Mouse (Mus musculus): ENCODE data around the gene Rtn4rl1. TPM values are rescaled to one million over a fixed set of nuclear protein-coding genes. Genes with fewer than 3 reads are reported as not detected.

Gene Rtn4rl1
- polyA plus RNA-seq, 1 experiment from 2014 or later, result 12.7 TPM

DNA sequence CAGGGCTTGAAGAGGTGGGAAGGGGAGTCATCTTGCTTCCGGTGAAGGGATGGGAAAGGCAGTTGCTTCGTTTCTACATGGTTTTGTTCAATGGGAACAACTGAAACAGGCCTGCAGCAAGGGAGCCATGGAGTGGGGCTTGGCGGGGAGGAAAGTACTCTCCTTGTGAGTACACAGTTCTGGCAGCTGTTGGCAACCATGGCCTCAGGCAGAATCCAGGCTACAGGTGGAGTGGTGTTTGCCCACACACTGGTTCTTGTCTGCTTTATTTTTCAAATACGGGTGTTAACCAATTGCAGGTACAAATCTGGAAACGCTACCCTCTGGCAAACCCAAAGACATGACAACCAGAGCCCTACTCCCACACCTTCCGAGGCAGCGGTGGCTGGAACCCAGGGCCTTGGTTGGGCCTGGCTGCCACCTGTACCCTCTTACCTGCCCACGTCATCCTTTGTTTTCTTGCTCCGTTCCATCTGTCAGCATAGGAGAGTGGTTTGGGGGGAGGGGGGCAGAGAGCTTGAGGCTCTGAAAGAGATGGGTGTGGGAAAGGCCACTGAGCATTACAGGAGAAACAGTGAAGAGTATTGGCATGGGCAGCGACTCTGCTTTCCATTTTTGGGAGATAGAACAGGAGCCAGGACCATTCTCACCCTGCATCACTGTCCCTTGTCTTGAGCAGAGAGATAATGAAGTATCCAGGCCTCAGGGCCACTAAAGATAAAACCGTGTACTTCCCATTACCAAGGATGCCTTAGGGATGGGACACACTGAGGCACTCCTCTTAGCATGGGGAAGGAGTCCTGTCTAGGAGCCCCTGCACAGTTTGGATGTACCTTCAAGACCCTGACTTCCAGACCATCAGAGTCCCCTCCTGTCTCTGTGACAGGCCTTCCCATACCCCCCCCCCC lies 51.0 kb downstream of the Rtn4rl1 start:
- H3K4me1 ChIP-seq (ENCODE audit: control insufficient read depth, insufficient read depth, low read length), result peaks cover 4% of the 10 kb centered on the region; the same call in 1 of the 2 replicates
- no peak overlapping the region for H3K4me2 ChIP-seq (ENCODE audit: low read depth, low read length)
- no peak overlapping the region for H3K27ac ChIP-seq (ENCODE audit: low read depth, low read length)
- no peaks in the 10 kb centered on the region for H3K27me3 ChIP-seq (ENCODE audit: control insufficient read depth, insufficient read depth, low read length)
- WGBS, result 84% methylated on average over 11 of the region's 11 CpGs
- H3K9me3 ChIP-seq (ENCODE audit: control insufficient read depth, low read length), result no peaks in the 10 kb centered on the region
- no peaks in the 10 kb centered on the region for H3K36me3 ChIP-seq (ENCODE audit: control insufficient read depth, insufficient read depth, low read length)
- no peak overlapping the region for H3K9ac ChIP-seq (replicated peaks; ENCODE audit: low read depth, low read length)
- H3K4me3 ChIP-seq (ENCODE audit: low read depth, low read length), result no peak overlapping the region
- no peak for ATAC-seq (ENCODE audit: low read depth)

DNA sequence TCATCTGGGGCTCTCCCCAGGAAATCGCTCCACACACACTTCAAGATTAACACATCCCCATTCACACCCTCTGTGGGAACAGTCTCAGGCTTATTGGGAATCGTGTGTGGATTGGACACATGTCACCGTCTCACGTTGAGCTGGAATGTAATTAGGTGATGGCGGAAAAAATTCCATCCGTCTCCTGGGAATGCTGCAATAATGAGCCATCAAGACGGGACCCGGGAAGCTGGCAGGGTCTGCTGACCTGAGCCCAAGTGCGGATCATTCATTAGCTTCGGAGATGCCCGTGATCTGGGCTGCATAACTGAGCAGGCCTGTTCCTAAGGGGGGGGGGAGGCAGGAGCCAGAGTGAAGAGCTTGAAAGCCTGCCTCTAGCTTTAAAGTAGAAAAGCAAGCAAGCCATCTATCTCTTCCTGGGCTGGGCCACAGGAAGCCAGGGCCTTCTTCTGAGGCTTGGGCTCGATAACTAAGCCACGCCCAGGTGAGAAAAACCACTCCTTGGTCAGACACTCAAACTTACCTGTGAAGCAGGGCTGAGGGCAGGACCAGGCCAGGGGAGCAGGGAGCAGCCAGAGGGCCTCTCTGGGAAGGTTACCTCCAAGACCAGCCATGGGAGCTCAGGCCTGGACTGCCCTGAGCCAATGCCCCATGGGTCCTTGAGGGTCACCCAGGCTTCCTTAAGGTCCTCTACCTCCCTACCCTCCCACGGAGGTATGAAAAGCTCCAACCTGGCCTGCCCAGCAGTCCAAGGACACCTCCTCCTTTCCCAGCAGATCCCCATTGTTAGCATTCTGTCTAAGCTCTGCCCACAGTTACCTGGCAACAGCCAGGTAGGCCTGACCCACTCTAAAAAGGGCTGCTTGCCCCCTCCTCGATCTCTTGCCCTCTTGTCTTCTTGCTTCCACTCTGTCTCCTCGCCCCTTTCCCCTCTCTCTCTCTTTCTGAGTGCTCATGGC lies 52.1 kb downstream of the Rtn4rl1 start:
- Histone ChIP-seq H3K4me3 (ENCODE audit: low read depth, low read length) (no peak overlapping the region), H3K9me3 (ENCODE audit: control insufficient read depth, low read length) (no peaks in the 10 kb centered on the region), H3K36me3 (ENCODE audit: control insufficient read depth, insufficient read depth, low read length) (no peaks in the 10 kb centered on the region), H3K4me2 (ENCODE audit: low read depth, low read length) (no peak overlapping the region), H3K27me3 (ENCODE audit: control insufficient read depth, insufficient read depth, low read length) (no peaks in the 10 kb centered on the region), H3K27ac (ENCODE audit: low read depth, low read length) (0 out of 2 replicates have a peak overlapping the region, but pooled peaks have one; percentile 28), H3K9ac (replicated peaks; ENCODE audit: low read depth, low read length) (no peak overlapping the region), H3K4me1 (ENCODE audit: control insufficient read depth, insufficient read depth, low read length) (peaks cover 4% of the 10 kb centered on the region; the same call in 1 of the 2 replicates)
- ATAC-seq (ENCODE audit: low read depth), result no peak
- 37% methylated on average over 16 of the region's 16 CpGs for whole genome bisulfite sequencing

DNA sequence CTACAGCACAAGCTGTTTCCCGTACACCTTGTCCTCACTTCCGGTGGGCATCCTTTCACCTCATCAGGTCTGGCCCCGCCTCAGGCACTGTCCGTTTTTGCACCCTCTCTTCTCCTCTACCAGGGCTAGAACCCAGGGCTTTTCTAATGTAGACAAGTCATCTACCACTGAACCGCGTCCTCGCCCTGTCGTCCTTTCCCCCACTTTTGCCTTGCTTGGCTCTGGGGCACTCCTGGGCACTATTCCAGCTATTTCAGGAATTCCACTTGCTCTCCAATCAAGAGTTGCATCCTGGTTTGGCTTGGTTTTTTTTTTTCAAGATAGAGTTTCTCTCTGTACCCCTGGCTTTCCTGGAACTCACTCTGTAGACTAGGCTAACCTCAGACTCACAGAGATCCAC lies 53.0 kb downstream of the Rtn4rl1 start:
- Histone ChIP-seq H3K27ac (ENCODE audit: low read depth, low read length) (no peak overlapping the region), H3K27me3 (ENCODE audit: control insufficient read depth, insufficient read depth, low read length) (no peaks in the 10 kb centered on the region), H3K4me3 (ENCODE audit: low read depth, low read length) (no peak overlapping the region), H3K9me3 (ENCODE audit: control insufficient read depth, low read length) (no peaks in the 10 kb centered on the region), H3K9ac (replicated peaks; ENCODE audit: low read depth, low read length) (no peak overlapping the region), H3K36me3 (ENCODE audit: control insufficient read depth, insufficient read depth, low read length) (no peaks in the 10 kb centered on the region), H3K4me1 (ENCODE audit: control insufficient read depth, insufficient read depth, low read length) (peaks cover 4% of the 10 kb centered on the region; the same call in 1 of the 2 replicates), H3K4me2 (ENCODE audit: low read depth, low read length) (no peak overlapping the region)
- ATAC-seq (ENCODE audit: low read depth), result no peak
- 91% methylated on average over 8 of the region's 8 CpGs for WGBS

DNA sequence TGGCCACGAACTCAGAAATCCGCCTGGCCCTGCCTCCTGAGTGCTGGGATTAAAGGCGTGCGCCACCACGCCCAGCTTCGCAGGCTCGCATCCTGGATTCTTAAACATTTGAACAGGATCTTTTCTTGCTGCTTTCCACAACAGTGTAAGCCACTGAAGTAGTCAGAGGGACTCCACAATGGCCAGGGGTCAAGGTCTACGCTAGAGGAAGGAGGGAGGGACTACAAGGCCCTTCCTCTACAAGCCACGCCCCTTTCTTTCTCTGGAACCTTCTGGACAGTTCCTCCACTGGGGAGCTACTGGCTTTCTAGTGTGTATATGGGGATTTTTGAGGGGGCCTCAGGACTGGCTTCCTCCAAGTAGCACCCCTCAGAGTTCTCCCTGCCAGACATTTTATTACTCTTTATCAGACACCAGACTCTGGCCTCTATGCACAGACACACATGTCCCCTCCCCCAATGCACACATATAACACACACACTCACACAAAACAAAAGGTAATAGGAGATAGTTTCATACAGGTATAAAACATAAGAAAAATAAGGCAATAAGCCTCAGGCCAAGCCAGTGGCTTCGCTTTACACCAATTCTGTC lies 53.7 kb downstream of the Rtn4rl1 start:
- Histone ChIP-seq H3K4me2 (ENCODE audit: low read depth, low read length) (no peak overlapping the region), H3K9ac (replicated peaks; ENCODE audit: low read depth, low read length) (no peak overlapping the region), H3K4me1 (ENCODE audit: control insufficient read depth, insufficient read depth, low read length) (peaks cover 4% of the 10 kb centered on the region; the same call in 1 of the 2 replicates), H3K4me3 (ENCODE audit: low read depth, low read length) (no peak overlapping the region), H3K27ac (ENCODE audit: low read depth, low read length) (no peak overlapping the region), H3K36me3 (ENCODE audit: control insufficient read depth, insufficient read depth, low read length) (no peaks in the 10 kb centered on the region), H3K27me3 (ENCODE audit: control insufficient read depth, insufficient read depth, low read length) (no peaks in the 10 kb centered on the region), H3K9me3 (ENCODE audit: control insufficient read depth, low read length) (no peaks in the 10 kb centered on the region)
- ATAC-seq (ENCODE audit: low read depth), result no peak
- WGBS, result 91% methylated on average over 10 of the region's 10 CpGs

DNA sequence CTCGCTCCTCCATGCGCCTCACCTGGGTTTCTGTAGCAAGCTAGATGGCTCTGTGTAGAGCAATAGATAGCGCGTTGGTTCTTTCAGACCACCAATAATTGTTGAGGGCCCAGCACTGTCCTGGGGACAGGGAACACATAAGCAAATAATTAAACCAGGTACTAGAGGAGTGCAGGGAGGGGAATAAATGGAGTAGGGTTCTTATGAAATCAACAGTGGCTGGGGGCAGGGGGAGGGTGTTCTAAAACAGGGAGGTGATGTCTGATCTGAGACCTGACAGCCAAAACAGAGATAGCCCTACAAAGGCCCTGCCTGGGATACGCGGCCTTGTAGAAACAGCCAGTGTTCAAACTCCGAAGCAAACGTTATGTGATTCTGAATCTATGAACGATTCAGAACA lies 56.0 kb downstream of the Rtn4rl1 start:
- H3K4me2 ChIP-seq (ENCODE audit: low read depth, low read length), result no peak overlapping the region
- H3K4me1 ChIP-seq (ENCODE audit: control insufficient read depth, insufficient read depth, low read length), result peaks cover 4% of the 10 kb centered on the region; the same call in 1 of the 2 replicates
- no peaks in the 10 kb centered on the region for H3K9me3 ChIP-seq (ENCODE audit: control insufficient read depth, low read length)
- 72% methylated on average over 9 of the region's 9 CpGs for WGBS
- H3K4me3 ChIP-seq (ENCODE audit: low read depth, low read length), result no peak overlapping the region
- no peak overlapping the region for H3K9ac ChIP-seq (replicated peaks; ENCODE audit: low read depth, low read length)
- H3K27me3 ChIP-seq (ENCODE audit: control insufficient read depth, insufficient read depth, low read length), result no peaks in the 10 kb centered on the region
- H3K36me3 ChIP-seq (ENCODE audit: control insufficient read depth, insufficient read depth, low read length), result no peaks in the 10 kb centered on the region
- no peak for ATAC-seq (ENCODE audit: low read depth)
- peak overlapping the region; percentile 17; the same call in 1 of the 2 replicates for H3K27ac ChIP-seq (ENCODE audit: low read depth, low read length)

DNA sequence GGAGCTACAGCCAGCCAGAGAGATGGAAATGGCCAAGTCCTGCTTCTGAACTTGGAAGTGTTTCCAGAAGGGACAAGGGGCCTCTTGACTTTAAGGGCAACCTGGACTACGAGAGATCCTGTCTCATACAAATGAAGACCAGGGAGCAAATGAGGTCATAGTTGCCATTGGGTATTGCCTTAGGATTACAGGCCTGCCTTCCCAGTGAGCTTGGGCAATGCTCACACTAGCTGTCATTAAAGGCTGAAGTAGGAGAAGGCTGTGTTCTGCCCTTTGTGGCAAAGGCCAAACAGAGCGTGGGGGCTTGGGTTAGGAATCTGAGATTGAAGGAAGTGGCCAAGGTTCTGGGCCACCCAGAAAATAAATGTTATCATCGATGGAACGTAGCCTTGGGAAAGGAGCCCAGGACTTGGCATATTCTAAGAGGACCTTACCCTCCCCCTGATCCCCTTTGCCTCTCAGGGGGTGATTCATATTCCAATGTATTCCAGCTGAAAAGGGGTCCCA lies 57.5 kb downstream of the Rtn4rl1 start:
- H3K27ac ChIP-seq (ENCODE audit: low read depth, low read length), result no peak overlapping the region

DNA sequence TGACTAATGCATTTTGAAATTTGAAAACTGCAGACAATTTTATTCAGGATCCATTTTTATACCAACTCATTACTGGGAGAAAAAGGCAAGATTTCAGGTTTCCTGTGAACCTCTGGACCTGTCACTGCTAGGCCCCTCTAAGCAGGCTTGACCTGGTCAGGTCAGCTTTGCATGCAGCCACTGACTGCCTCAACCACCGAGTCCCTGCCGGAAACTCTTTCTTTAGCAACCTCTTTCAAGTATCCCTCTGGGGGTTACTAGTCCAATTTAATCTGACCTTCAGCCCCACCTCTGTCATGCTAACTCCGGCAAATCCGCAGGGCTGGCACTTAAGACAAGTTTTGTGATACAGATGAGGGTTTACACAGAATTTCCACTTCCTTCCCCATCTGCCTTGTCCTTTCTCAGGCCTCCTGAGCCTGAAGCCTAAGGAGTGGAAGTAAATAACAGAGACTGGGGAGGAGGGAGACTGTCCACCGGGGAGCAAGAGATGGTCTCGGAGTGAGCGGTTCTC lies 58.0 kb downstream of the Rtn4rl1 start:
- no peaks in the 10 kb centered on the region for H3K4me1 ChIP-seq (ENCODE audit: control insufficient read depth, insufficient read depth, low read length)
- ATAC-seq (ENCODE audit: low read depth), result no peak

More for the DNA sequence above, 57.5 kb downstream of the Rtn4rl1 start:
- Histone ChIP-seq H3K4me2 (ENCODE audit: low read depth, low read length) (no peak overlapping the region), H3K4me1 (ENCODE audit: control insufficient read depth, insufficient read depth, low read length) (no peaks in the 10 kb centered on the region), H3K27me3 (ENCODE audit: control insufficient read depth, insufficient read depth, low read length) (no peaks in the 10 kb centered on the region), H3K9me3 (ENCODE audit: control insufficient read depth, low read length) (no peaks in the 10 kb centered on the region), H3K9ac (replicated peaks; ENCODE audit: low read depth, low read length) (no peak overlapping the region), H3K4me3 (ENCODE audit: low read depth, low read length) (no peak overlapping the region), H3K36me3 (ENCODE audit: control insufficient read depth, insufficient read depth, low read length) (no peaks in the 10 kb centered on the region)
- no peak for ATAC-seq (ENCODE audit: low read depth)
- WGBS, result 83% methylated on average over 4 of the region's 4 CpGs

DNA sequence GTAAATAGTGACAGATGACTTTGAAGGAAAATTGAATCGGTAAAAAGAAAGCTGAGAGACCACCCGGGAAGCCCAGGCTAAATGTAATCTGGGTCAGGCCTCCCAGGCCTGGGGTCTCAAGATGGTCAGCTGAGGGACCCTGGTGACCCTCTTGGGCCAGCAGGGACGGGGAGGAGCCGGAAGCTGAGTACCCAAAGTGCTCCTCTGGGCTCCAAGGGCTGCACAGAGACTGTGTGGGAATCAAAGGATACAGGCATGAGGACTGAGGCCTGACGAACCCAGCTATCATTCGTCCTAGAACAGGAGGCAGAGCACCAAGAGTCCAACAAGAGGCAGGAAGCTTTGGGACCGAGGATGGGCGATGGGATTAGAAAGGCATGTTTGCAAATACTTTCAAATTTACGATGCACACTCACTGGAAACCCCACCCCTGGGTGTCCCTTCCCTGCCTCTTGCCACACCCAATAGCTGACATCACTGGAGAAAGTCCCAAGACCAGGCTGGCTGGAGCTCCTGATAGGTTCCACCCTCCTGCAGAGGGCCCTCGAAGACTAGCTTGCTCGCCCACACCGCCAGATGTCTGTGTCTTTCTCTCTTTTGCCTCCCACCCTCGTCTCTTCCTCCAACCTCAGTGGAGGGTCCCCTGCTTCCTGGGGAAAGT lies 60.8 kb downstream of the Rtn4rl1 start:
- no peaks in the 10 kb centered on the region for H3K4me1 ChIP-seq (ENCODE audit: control insufficient read depth, insufficient read depth, low read length)
- H3K4me2 ChIP-seq (ENCODE audit: low read depth, low read length), result no peak overlapping the region
- 70% methylated on average over 13 of the region's 13 CpGs for WGBS
- no peak for ATAC-seq (ENCODE audit: low read depth)
- no peaks in the 10 kb centered on the region for H3K9me3 ChIP-seq (ENCODE audit: control insufficient read depth, low read length)
- H3K4me3 ChIP-seq (ENCODE audit: low read depth, low read length), result no peak overlapping the region
- H3K9ac ChIP-seq (replicated peaks; ENCODE audit: low read depth, low read length), result no peak overlapping the region
- H3K27ac ChIP-seq (ENCODE audit: low read depth, low read length), result no peak overlapping the region
- H3K36me3 ChIP-seq (ENCODE audit: control insufficient read depth, insufficient read depth, low read length), result no peaks in the 10 kb centered on the region
- no peaks in the 10 kb centered on the region for H3K27me3 ChIP-seq (ENCODE audit: control insufficient read depth, insufficient read depth, low read length)

More for the DNA sequence above, 58.0 kb downstream of the Rtn4rl1 start:
- H3K9me3 ChIP-seq (ENCODE audit: control insufficient read depth, low read length), result no peaks in the 10 kb centered on the region
- no peak overlapping the region for H3K9ac ChIP-seq (replicated peaks; ENCODE audit: low read depth, low read length)
- no peak overlapping the region for H3K27ac ChIP-seq (ENCODE audit: low read depth, low read length)
- 59% methylated on average over 7 of the region's 7 CpGs for WGBS
- no peak overlapping the region for H3K4me2 ChIP-seq (ENCODE audit: low read depth, low read length)
- no peaks in the 10 kb centered on the region for H3K27me3 ChIP-seq (ENCODE audit: control insufficient read depth, insufficient read depth, low read length)
- H3K4me3 ChIP-seq (ENCODE audit: low read depth, low read length), result no peak overlapping the region
- H3K36me3 ChIP-seq (ENCODE audit: control insufficient read depth, insufficient read depth, low read length), result no peaks in the 10 kb centered on the region

Data from neural tube, embryonic 14.5 days (tissue).